Mouse (Mus musculus): ENCODE results near the gene Ccm2.

Gene Ccm2

DNA sequence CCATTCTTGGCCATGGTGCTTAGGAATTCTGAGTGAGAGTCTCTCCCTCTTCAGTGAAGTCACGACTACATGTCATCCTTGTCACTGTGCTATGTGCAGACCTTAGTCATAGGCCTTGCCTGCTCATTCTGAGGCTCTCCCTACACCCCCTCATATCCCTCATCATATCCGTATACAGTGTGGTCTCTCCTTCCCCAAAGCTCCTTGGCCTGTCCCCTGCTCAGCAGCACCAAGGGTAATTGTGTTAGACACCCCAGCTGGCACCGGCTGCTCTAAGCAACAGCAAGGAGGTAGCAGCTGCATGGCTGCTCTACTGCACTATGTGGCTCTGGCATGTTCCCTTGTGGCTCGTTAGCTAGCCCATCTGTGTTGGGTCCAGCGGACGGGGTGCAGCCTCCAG, 97.9 kb downstream of the Ccm2 start:
- intact Hi-C loops (cut with DNase I): no loop called here
